Mouse (Mus musculus): ENCODE results near the gene Bbs12. TPM values are rescaled to one million over a fixed set of nuclear protein-coding genes. Genes with fewer than 3 reads are reported as not detected.

Bbs12 gene
- polyA plus RNA-seq, 1 experiment from 2014 or later: 4.3 TPM

DNA sequence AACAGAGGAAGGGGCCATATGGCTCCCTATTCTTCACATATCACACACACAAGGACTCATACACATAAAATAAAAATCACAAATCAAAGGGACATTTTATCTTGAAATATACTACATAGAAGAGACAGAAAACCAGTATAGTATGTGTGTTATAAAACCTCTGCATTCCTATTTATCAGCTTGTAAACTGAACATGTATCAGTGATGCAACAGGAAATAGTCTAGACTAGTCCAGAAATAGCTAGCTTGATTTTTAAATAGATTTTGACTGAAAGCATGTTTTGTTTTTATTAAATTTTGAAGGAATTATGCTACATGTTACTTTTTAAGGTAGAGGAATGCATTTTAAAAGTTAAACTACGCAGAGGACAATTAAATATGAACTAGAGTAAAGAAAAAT is 17.6 kb downstream of the Bbs12 start:
- ATAC-seq (ENCODE audit: low read depth): no peak
- Histone ChIP-seq H3K36me3 (no peaks in the 10 kb centered on the region), H3K4me2 (no peak overlapping the region), H3K9me3 (no peaks in the 10 kb centered on the region), H3K4me3 (no peak overlapping the region), H3K4me1 (replicated peaks) (no peaks in the 10 kb centered on the region), H3K27me3 (no peaks in the 10 kb centered on the region), H3K27ac (replicated peaks) (no peak overlapping the region), H3K9ac (no peak overlapping the region)
- 88% methylated on average over 1 of the region's 1 CpGs for WGBS

DNA sequence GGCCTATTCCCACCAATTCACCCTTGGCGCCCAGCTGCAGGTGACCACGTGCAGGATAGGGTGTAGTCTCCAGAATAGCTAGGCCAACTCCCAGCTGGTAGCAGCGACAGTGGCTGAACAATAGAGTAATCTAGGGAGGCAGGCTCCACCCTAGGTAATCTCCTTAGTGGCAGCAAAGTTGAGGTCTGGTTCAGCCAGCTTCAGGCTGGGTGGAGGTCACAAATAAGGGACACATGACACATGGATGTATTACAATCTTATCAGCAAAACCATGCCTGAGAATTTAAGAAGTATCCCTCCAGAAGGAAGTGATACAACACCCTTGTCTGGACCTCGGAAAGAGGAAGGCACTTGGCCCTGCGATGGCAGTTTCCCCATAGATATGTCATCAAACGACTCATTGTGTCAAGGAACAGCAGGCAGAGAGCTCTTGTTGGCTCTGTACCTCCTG is 19.7 kb downstream of the Bbs12 start:
- Histone ChIP-seq H3K36me3 (no peaks in the 10 kb centered on the region), H3K27ac (replicated peaks) (no peak overlapping the region), H3K4me1 (replicated peaks) (no peaks in the 10 kb centered on the region), H3K9ac (no peak overlapping the region), H3K4me3 (no peak overlapping the region), H3K9me3 (no peaks in the 10 kb centered on the region), H3K4me2 (no peak overlapping the region), H3K27me3 (no peaks in the 10 kb centered on the region)
- no peak for ATAC-seq (ENCODE audit: low read depth)
- 68% methylated on average over 6 of the region's 6 CpGs for WGBS

DNA sequence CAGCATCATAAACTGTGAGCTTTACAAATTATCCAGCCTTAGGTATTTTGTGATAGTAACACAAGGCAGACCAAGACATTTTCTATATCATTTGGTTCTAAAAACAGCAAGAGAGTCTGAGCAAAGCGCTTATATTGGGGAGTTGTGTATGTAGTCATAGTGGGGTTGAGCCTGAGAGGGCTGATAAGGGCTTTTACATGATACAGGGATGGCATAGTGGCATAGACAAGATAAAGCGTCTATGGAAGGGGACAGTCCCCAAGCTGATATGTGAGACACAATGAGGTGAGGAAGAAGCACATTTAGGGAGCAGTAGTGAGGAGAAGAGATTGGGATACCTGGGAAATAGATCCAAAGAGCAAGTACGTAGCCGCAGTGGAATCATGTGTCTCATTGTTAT is 21.7 kb downstream of the Bbs12 start:
- Histone ChIP-seq H3K36me3 (no peaks in the 10 kb centered on the region), H3K4me3 (no peak overlapping the region), H3K9ac (no peak overlapping the region), H3K4me2 (no peak overlapping the region), H3K4me1 (replicated peaks) (no peaks in the 10 kb centered on the region), H3K27ac (replicated peaks) (no peak overlapping the region), H3K27me3 (no peaks in the 10 kb centered on the region), H3K9me3 (no peaks in the 10 kb centered on the region)
- no peak for ATAC-seq (ENCODE audit: low read depth)
- 94% methylated on average over 4 of the region's 4 CpGs for WGBS

DNA sequence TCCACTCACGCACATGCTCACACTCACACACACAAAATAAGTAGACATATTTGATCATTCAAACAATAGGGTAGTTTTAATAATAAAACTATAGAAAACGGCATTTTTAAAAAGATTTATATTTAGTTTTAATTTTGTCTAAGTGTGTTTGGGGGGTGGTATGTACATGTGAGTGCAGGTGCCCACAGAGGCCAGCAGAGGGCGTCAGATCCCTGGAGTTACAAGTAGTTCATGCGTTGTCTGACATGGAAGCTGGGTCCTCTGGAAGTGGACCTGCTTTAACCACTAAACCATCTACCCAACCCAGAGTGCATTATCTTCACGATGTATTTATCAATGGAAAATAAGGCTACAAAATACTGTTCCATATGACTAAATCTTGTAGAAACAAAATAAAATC is 28.8 kb downstream of the Bbs12 start:
- no peak overlapping the region for H3K4me3 ChIP-seq
- H3K9me3 ChIP-seq: no peaks in the 10 kb centered on the region
- H3K4me1 ChIP-seq (replicated peaks): no peaks in the 10 kb centered on the region
- 63% methylated on average over 5 of the region's 5 CpGs for WGBS
- ATAC-seq (ENCODE audit: low read depth): no peak
- H3K27me3 ChIP-seq: peaks cover 5% of the 10 kb centered on the region; the same call in 1 of the 2 replicates
- no peak overlapping the region for H3K9ac ChIP-seq
- no peaks in the 10 kb centered on the region for H3K36me3 ChIP-seq
- H3K27ac ChIP-seq (replicated peaks): no peak overlapping the region
- no peak overlapping the region for H3K4me2 ChIP-seq

DNA sequence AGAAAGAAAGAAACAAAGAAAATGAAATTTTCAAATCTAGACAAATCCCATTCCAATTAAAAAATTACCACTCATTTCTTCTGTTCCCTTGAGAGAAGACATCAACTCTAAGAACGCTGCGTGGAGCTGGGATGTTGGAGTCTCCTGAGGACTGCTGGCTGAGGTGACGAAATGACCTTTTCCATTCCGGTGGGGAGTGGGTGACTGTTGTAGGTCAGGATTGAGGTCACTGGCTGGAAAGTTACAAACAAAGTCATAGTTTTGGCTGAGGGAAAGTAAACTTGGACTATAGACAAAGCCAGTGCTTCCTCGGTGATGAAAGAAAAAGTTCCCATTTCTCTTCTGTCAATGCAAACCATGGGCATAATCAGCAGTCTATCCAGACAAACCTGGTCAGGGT is 30.5 kb downstream of the Bbs12 start:
- Histone ChIP-seq H3K36me3 (no peaks in the 10 kb centered on the region), H3K9me3 (no peaks in the 10 kb centered on the region), H3K9ac (no peak overlapping the region), H3K27me3 (peaks cover 22% of the 10 kb centered on the region), H3K4me2 (no peak overlapping the region), H3K4me3 (no peak overlapping the region), H3K4me1 (replicated peaks) (peaks cover 2% of the 10 kb centered on the region), H3K27ac (replicated peaks) (no peak overlapping the region)
- ATAC-seq (ENCODE audit: low read depth): no peak
- 75% methylated on average over 5 of the region's 5 CpGs for WGBS

DNA sequence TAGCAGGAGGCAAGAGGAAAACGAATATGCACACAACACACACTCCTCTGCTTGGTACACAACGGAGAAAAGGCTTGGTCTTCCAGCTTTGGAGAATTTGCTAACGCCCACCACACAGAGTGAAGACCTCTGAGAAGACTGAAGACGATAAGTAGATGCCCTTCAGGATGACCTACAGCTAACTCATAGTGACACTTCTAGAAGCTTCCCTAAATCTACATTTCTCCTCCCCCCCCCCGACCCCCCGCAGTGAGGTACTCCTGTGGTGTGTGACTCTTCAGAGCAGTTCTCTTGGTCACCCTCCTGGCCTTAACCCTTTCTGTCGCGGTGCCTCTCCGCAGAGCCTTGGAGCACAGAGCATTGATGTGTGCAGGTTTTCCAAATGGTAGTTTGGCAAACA is 35.3 kb downstream of the Bbs12 start:
- peaks cover 16% of the 10 kb centered on the region for H3K4me1 ChIP-seq (replicated peaks)
- H3K9me3 ChIP-seq: no peaks in the 10 kb centered on the region
- peak; percentile 26; the same call in 1 of the 2 replicates for ATAC-seq (ENCODE audit: low read depth)
- peak overlapping the region; percentile 67; the same call in 1 of the 2 replicates for H3K4me3 ChIP-seq
- H3K36me3 ChIP-seq: no peaks in the 10 kb centered on the region
- WGBS: 32% methylated on average over 9 of the region's 9 CpGs
- peak overlapping the region; percentile 99 for H3K4me2 ChIP-seq
- peaks cover 55% of the 10 kb centered on the region for H3K27me3 ChIP-seq
- no peak overlapping the region for H3K9ac ChIP-seq
- H3K27ac ChIP-seq (replicated peaks): no peak overlapping the region

DNA sequence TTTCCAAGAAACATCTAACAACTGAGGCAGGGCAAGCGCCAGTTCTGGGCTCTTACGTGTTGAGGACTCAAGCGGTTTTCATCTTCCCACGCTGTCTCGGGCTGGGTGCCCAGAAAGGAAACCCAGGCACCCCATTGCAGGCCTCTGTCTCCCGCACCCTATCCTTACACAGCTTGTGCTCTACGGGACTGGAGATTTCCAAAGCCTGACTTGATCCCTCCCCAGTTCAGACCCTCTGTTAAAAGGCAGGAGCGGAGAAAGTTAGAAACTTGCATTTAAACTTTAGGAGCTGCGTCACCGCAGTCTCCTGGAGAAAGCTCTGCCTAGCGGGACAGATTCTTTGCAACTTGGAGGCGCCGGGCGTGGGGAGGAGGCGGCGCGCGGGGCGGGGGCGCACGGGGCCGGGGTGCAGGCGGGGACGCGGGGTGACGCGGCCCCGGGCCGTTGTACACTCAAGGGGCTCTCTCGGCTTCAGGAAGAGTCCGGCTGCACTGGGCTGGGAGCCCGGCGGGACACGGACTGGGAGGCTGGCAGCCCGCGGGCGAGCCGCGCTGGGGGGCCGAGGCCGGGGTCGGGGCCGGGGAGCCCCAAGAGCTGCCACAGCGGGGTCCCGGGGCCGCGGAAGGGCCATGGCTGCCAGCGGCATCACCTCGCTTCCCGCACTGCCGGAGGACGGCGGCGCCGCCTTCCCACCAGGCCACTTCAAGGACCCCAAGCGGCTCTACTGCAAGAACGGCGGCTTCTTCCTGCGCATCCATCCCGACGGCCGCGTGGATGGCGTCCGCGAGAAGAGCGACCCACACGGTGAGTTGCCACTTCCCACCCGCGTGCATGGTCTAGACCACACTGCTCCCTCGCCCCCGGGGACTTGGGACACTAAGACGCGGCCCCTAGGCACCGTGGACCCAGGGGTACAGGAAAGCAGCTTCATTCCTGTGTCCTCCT is 36.1 kb downstream of the Bbs12 start, which contains the start of gene Fgf2:
Gene Fgf2, plus strand, starts transcription at position 126 of the 945 bp plus-strand sequence.
- Histone ChIP-seq H3K27ac (replicated peaks) (no peak within 1 kb of the TSS), H3K9me3 (no peaks in the 10 kb centered on the region), H3K27me3 (peaks cover 55% of the 10 kb centered on the region), H3K4me2 (peak within 1 kb of the TSS; percentile 99), H3K4me3 (peak within 1 kb of the TSS; percentile 67), H3K9ac (peak within 1 kb of the TSS; percentile 74), H3K36me3 (no peaks in the 10 kb centered on the region), H3K4me1 (replicated peaks) (peaks cover 16% of the 10 kb centered on the region)
- WGBS: under 1% methylated on average over 72 of the region's 75 CpGs
- peak; percentile 86 for ATAC-seq (ENCODE audit: low read depth)

DNA sequence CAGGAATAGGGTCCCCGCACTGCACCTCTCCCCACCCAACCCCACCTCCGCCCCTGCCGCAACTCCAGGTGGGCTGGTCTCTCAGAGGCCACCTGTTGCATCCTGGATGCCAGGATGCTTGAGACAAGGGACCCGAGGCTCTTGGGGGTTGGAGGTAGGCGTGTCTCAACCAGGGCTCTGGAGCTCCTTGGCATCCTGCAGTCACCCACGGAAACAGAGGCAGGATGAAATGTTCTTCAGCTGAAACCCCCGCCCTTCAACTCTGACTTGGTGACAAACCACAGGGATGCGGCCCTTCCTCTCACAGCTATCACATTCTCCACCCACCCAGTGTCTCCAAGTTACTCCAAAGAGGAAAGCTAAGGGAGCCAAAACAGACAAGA is 36.8 kb downstream of the Bbs12 start:
- Histone ChIP-seq H3K36me3 (no peaks in the 10 kb centered on the region), H3K9ac (peak overlapping the region; percentile 74), H3K9me3 (no peaks in the 10 kb centered on the region), H3K27ac (replicated peaks) (no peak overlapping the region), H3K4me3 (peak overlapping the region; percentile 67), H3K27me3 (peaks cover 55% of the 10 kb centered on the region), H3K4me1 (replicated peaks) (peaks cover 16% of the 10 kb centered on the region), H3K4me2 (peak overlapping the region; percentile 99)
- 10% methylated on average over 8 of the region's 8 CpGs for WGBS
- peak; percentile 28; the same call in 1 of the 2 replicates for ATAC-seq (ENCODE audit: low read depth)

DNA sequence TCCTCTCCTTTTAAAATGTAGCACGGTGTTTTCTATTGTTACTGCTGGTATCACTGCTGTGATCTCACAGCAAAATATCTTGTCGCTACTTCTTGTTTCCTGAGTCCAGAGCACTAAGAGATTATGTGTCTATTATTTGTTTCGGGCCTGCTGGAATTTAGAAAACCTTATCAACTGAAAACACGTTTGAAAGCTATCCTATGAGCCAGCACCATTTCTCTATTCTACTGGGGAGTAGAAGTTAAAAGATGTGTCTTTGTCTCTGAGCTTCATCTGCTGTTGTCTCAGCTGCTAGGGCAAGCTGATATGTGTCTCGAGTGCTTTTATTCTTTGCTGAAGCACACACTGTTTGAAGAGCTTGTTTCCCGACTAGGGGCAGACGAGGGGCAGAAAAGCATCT is 38.0 kb downstream of the Bbs12 start:
- Histone ChIP-seq H3K27ac (replicated peaks) (no peak overlapping the region), H3K4me2 (no peak overlapping the region), H3K36me3 (no peaks in the 10 kb centered on the region), H3K27me3 (peaks cover 52% of the 10 kb centered on the region), H3K4me3 (no peak overlapping the region), H3K4me1 (replicated peaks) (peaks cover 16% of the 10 kb centered on the region), H3K9ac (no peak overlapping the region), H3K9me3 (no peaks in the 10 kb centered on the region)
- 58% methylated on average over 7 of the region's 7 CpGs for WGBS
- no peak for ATAC-seq (ENCODE audit: low read depth)

DNA sequence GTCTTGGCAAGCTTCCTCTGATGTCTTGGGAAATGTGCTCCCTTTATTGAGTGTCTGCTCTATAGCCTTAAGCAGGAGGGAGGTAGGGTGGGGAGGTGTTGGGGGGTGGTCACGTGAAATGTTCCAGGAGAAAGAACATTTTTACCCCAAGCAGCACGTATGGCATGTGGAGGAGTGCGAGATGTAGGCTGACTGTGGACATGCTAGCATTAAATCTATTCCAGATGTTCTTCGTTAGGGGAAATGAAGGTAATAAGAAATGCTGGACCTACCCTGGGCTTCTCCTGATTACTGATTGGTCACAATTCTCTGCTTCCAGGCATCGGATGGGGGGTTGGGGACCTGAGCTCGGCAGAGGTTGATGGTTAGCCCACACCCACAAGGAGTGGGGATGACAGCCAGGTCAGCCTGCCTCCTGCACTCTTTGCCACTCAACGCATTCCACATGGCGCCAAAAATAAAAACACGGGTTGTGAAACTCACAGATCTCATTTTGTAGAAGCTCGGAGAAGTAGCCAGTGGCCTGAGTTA is 41.7 kb downstream of the Bbs12 start:
- Histone ChIP-seq H3K36me3 (no peaks in the 10 kb centered on the region), H3K27me3 (peaks cover 21% of the 10 kb centered on the region), H3K9ac (no peak overlapping the region), H3K4me3 (no peak overlapping the region), H3K4me1 (replicated peaks) (peaks cover 1% of the 10 kb centered on the region), H3K4me2 (no peak overlapping the region), H3K9me3 (no peaks in the 10 kb centered on the region), H3K27ac (replicated peaks) (no peak overlapping the region)
- WGBS: 87% methylated on average over 10 of the region's 10 CpGs
- ATAC-seq (ENCODE audit: low read depth): no peak

DNA sequence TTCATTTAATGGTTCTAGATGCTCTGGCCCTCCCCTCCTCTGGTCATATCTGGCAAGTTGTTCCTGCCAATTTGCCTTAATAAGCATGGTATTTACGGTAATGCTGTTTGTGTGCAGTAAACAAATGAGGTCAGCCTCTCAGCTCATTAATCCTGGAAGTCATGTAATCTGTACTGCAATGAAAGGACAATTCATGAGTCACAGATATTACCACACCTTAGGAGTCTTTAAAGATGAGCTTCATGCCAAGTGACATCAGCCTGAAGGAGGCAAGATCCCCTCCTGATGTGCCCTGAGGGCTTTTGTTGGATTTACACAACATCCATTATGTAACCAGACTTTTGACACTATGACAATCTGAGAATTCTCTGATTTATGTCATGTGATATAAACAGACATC is 42.4 kb downstream of the Bbs12 start:
- 82% methylated on average over 1 of the region's 1 CpGs for WGBS
- H3K27me3 ChIP-seq: peaks cover 14% of the 10 kb centered on the region
- ATAC-seq (ENCODE audit: low read depth): no peak

DNA sequence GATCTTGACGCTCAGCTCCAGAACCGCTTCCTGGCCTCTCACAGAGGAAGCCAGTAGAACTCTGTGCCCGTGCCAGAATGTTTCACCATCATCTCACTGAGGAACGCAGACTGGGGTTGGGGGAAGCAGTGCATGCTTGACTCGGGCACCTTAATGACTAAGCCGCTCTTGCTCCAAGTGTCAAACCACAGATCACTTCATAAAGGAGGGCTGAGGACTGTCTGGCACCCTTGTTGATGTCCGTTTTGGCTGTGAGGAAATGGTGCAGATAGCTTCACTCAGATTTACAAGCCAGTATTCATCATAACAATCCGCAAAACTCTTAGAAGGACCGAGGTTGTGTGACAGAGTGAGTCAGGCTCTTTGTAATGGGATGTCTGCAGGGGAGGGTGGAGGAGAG is 48.4 kb downstream of the Bbs12 start:
- H3K9ac ChIP-seq: no peak overlapping the region
- no peak for ATAC-seq (ENCODE audit: low read depth)
- H3K27me3 ChIP-seq: no peaks in the 10 kb centered on the region
- H3K9me3 ChIP-seq: no peaks in the 10 kb centered on the region
- 79% methylated on average over 9 of the region's 9 CpGs for WGBS
- no peak overlapping the region for H3K27ac ChIP-seq (replicated peaks)
- H3K4me2 ChIP-seq: no peak overlapping the region
- H3K4me1 ChIP-seq (replicated peaks): no peaks in the 10 kb centered on the region
- H3K4me3 ChIP-seq: no peak overlapping the region
- H3K36me3 ChIP-seq: no peaks in the 10 kb centered on the region

More for the DNA sequence above, 42.4 kb downstream of the Bbs12 start:
- no peaks in the 10 kb centered on the region for H3K36me3 ChIP-seq
- no peak overlapping the region for H3K4me2 ChIP-seq
- no peak overlapping the region for H3K27ac ChIP-seq (replicated peaks)
- H3K4me3 ChIP-seq: no peak overlapping the region
- H3K9ac ChIP-seq: no peak overlapping the region
- no peaks in the 10 kb centered on the region for H3K9me3 ChIP-seq
- H3K4me1 ChIP-seq (replicated peaks): no peaks in the 10 kb centered on the region
